Mouse (Mus musculus) thymus, adult 2 months (tissue): ENCODE measurements around the gene Kif13a. TPM values are rescaled to one million over a fixed set of nuclear protein-coding genes. Genes with fewer than 3 reads are reported as not detected.

Source experiments
- DNase-seq: peaks from one replicate; pipeline ENCODE4 v3.0.0; 2021
- H3K27ac ChIP-seq: fragments of 200-500 bp; 2 replicates; pipeline ENCODE4 v1.5.1; 2012; ENCODE audit warnings: low read length, control low read depth; ENCODE audit not compliant: control insufficient read depth, insufficient read depth
- H3K27me3 ChIP-seq: fragments of 200-500 bp; 2 replicates; pipeline ENCODE4 v1.6.1; 2012; ENCODE audit warnings: mild to moderate bottlenecking, low read length, moderate library complexity, mixed read lengths; ENCODE audit not compliant: control insufficient read depth, insufficient read depth
- H3K36me3 ChIP-seq: fragments of 200-500 bp; 2 replicates; pipeline ENCODE4 v1.6.1; 2012; ENCODE audit warnings: mild to moderate bottlenecking, low read length, moderate library complexity; ENCODE audit not compliant: control insufficient read depth, insufficient read depth
- H3K4me1 ChIP-seq: fragments of 200-500 bp; replicated peaks from 2 replicates; pipeline ENCODE4 v1.6.1; 2012; ENCODE audit warnings: low read length; ENCODE audit not compliant: control insufficient read depth, insufficient read depth
- H3K4me3 ChIP-seq: fragments of 200-500 bp; 2 replicates; pipeline ENCODE4 v1.5.1; 2012; ENCODE audit warnings: mild to moderate bottlenecking, low read length, control low read depth, moderate library complexity; ENCODE audit not compliant: control insufficient read depth, insufficient read depth
- CTCF ChIP-seq: fragments of 200-500 bp; IDR thresholded peaks from 2 replicates; pipeline ENCODE4 v1.5.1; 2012; ENCODE audit warnings: mild to moderate bottlenecking, control low read depth, low read length, moderate library complexity, borderline replicate concordance; ENCODE audit not compliant: control insufficient read depth, poor library complexity, insufficient read depth; ENCODE audit errors: extremely low read depth
- POLR2A ChIP-seq: fragments of 200-500 bp; IDR thresholded peaks from 2 replicates; pipeline ENCODE4 v1.6.1; 2012; ENCODE audit warnings: mild to moderate bottlenecking, low read length, control low read depth, moderate library complexity; ENCODE audit not compliant: control insufficient read depth, poor library complexity, insufficient read depth; ENCODE audit errors: extremely low read depth
- WGBS: fragments of 180-500 bp; shearing (Covaris S2); methylation state at CpG from one replicate; pipeline ENCODE4 v1.1.7; 2018; 5-methylcytosine and 5-hydroxymethylcytosine counted together
- polyA plus RNA-seq: library from polyadenylated mRNA; depleted of rRNA; stranded (reverse); fragments of >200 nt; gene quantifications from 2 replicates; pipeline ENCODE4 v1.2.3, GENCODE M21; 2012

Kif13a gene
- polyA plus RNA-seq, 1 experiment, result 6.4 TPM

DNA sequence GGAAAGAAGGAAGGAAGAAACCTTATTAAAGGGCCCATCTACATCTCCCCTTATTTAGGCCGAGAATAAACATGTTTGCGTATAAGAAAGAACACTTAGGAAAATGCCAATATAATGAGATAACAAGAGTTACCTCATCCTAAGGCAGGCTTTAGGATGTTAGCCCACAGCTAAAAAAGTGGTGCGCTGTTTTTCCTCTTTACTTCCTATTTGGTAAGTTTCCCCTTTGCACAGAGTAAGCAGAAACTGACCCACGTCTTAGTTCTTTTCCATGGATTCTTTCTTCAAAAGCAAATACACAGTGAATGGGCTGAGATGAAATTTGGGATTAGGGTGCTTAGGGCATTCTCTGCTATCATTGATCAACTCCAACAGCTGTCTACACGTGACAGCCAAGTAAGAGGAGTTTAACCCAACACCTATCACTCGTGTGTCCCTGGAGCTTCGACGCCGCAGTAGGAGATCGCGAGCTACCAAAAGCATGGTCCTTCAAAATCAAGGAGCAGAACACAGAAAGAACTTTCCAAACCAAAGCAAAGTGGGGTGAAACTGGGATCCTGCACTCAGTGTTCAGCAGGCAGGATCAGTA is 194.4 kb downstream of the Kif13a start:
- peak overlapping the region; percentile 70 for H3K4me3 ChIP-seq
- H3K36me3 ChIP-seq, result no peaks in the 10 kb centered on the region
- 24% methylated on average over 11 of the region's 11 CpGs for WGBS
- H3K27me3 ChIP-seq, result no peaks in the 10 kb centered on the region
- DNase-seq, result no peak
- peak overlapping the region; percentile 99 for H3K27ac ChIP-seq
- TF ChIP-seq POLR2A (no peak), CTCF (no peak)
- H3K4me1 ChIP-seq, result peaks cover 11% of the 10 kb centered on the region

DNA sequence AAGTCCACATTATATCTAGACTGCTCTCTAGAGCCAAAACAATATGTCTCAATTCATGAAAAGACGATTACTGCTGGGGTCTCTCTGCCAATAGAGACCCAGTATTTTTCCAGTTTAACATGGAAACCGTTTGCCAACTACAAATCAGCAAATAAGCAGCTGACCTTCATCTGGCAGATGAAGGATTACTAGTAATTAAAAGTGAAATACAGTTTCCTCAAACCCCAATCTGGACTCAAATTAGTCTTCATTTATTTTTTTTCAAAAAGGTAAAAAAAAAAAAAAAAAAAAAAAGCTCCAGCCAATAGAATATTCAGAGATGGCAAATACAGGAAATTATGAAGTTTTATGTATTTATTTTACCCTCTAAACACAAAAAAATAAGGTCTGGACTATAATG is 199.7 kb downstream of the Kif13a start:
- Histone ChIP-seq H3K27me3 (no peaks in the 10 kb centered on the region), H3K36me3 (no peaks in the 10 kb centered on the region), H3K4me3 (no peak overlapping the region), H3K27ac (no peak overlapping the region), H3K4me1 (peaks cover 3% of the 10 kb centered on the region; the same call in 1 of the 2 replicates)
- TF ChIP-seq CTCF (no peak), POLR2A (no peak)
- WGBS, result 91% methylated on average over 2 of the region's 2 CpGs
- no peak for DNase-seq

DNA sequence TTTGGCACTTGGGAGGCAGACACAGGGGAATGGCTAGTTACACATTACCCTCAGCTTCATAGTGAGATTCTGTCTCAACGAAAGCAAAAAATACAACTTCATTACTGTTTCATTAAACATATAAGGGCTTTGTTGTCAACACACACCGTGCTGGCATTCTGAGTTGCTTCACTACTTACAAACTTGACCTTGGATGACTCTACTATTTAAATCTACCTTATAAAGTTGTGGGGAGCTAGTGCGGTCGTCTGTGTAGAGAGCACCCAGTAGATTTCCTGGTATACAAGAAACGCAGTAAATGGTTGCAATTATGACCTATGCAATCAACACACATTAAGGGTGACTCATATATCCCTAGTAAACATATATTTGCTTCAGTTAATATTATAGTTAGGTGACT is 201.3 kb downstream of the Kif13a start:
- no peaks in the 10 kb centered on the region for H3K36me3 ChIP-seq
- TF ChIP-seq CTCF, result no peak
- TF ChIP-seq POLR2A, result no peak
- no peak for DNase-seq
- H3K4me1 ChIP-seq, result peaks cover 5% of the 10 kb centered on the region
- H3K4me3 ChIP-seq, result peak overlapping the region; percentile 45
- H3K27me3 ChIP-seq, result no peaks in the 10 kb centered on the region
- no peak overlapping the region for H3K27ac ChIP-seq
- WGBS, result 41% methylated on average over 5 of the region's 5 CpGs

DNA sequence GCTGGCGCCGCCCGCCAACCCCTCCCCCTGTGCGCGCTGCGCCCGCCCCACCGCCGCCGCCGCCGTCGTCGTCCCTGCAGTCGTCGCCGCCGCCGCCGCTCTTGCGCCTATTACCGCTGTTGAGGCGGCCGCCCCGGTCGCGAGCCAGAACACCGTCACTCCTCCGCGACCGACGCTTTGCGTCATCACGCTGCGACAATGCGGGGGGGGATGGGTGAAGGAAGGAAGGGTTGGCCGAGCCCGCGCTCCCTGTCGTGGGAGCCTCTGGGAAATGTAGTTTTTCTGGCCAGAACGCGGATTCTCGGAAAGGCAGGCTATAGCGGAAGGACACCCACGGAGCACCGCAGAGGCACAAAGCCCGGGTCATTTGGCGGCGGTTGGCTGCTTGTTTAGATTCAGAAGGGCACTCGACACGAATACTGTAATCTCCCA is 201.8 kb downstream of the Kif13a start, which contains the start of gene Nup153:
Gene Nup153, minus strand, starts transcription at position 104 of the 432 bp plus-strand sequence.
- 1% methylated on average over 51 of the region's 51 CpGs for WGBS

DNA sequence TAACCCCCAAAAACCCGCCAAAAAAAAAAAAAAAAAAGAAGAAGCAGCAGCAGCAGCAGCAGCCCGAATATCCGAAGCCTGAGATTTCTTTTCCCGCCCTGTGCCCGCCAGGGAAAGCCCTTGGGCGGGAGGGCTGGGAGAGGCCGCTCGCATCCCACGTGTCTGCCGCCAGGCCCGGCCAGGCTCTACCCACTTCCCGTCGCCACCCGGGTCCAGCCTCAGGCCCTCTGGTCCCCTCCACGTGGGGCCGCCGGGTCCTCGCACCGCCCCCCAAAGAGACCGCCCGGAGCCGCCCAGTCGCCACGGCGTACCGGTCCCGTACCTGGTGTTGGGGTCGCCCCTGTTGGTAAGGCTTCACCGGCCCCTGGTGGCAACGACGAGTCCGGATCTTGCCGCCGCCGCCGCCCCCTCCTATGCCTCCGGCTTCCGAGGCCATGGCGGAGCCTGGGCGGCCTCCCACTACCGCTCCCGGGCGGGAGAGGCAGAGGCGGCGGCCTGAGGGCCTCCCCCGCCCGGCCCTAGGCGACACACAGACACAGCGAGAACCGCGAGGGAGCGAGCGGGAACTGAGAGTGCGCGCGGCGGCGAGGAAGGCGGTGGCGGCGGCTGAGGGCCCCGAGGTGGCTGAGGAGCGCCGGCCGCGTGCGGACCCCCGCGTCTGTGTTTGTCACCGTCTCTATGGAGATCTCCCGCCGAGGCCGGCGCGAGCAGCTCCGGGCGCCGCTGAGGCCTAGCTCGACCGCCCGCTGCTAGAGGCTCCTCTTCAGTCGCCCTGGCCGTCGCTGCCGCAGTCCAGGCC is 202.4 kb downstream of the Kif13a start:
- Histone ChIP-seq H3K4me1 (peaks cover 2% of the 10 kb centered on the region), H3K4me3 (peak overlapping the region; percentile 69), H3K36me3 (no peaks in the 10 kb centered on the region), H3K27me3 (no peaks in the 10 kb centered on the region), H3K27ac (peak overlapping the region; percentile 44)
- peak; percentile 64 for DNase-seq
- under 1% methylated on average over 84 of the region's 85 CpGs for WGBS
- 0 out of 2 replicates have a peak, but pooled peaks have one; percentile 34 for TF ChIP-seq CTCF
- no peak for TF ChIP-seq POLR2A

More for the DNA sequence above, 201.8 kb downstream of the Kif13a start, which contains the start of gene Nup153:
- DNase-seq, result peak; percentile 100
- peaks cover 2% of the 10 kb centered on the region for H3K4me1 ChIP-seq
- no peak for TF ChIP-seq CTCF
- TF ChIP-seq POLR2A, result peak; percentile 87; the same call in 1 of the 2 replicates
- no peaks in the 10 kb centered on the region for H3K36me3 ChIP-seq
- peak within 1 kb of the TSS; percentile 69 for H3K4me3 ChIP-seq
- peak within 1 kb of the TSS; percentile 44 for H3K27ac ChIP-seq
- no peaks in the 10 kb centered on the region for H3K27me3 ChIP-seq

DNA sequence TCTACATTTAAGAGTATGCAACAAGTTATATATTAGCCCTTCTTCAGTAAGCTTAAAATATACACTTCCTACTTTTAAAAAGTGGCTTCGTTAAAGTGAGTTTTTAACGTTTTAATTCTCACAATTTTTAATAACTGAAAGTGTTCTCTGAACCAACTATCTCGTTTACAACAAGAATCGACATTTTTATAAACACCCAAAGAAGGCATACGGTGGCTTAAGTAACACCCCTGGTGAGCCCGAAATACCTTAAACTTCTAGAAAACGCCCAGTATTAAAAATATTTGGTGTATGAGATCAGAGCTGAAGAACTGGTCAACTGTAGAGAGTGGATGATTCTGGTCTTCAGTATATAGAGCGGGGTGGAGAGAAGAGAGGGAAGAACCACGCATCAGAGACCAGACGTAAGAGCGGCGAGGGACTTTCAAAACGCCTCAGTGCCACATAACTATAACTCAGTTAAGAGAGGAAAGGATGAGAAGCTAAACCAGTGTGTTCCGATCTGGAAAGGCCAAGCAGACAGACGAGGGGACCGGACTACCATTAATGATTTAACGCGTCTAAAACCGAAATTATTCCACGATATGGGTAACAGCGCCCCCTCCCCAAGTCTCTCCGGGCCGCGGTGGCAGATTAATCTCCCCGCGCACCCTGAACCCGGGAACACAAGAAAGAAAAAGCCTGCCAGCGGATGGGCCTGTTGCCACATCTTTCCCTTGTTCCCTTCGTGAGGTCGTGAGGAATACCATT is 203.2 kb downstream of the Kif13a start:
- peaks cover 2% of the 10 kb centered on the region for H3K4me1 ChIP-seq
- peak overlapping the region; percentile 44; the same call in 1 of the 2 replicates for H3K27ac ChIP-seq
- H3K36me3 ChIP-seq, result no peaks in the 10 kb centered on the region
- WGBS, result 1% methylated on average over 30 of the region's 30 CpGs
- H3K27me3 ChIP-seq, result no peaks in the 10 kb centered on the region
- TF ChIP-seq CTCF, result no peak
- TF ChIP-seq POLR2A, result no peak
- H3K4me3 ChIP-seq, result peak overlapping the region; percentile 69
- DNase-seq, result peak; percentile 51
